Mouse (Mus musculus): Measurements from ENCODE around the gene Lrrtm3. TPM values are rescaled to one million over a fixed set of nuclear protein-coding genes. Genes with fewer than 3 reads are reported as not detected.

The Lrrtm3 gene
- total and polyA plus RNA-seq, 3 experiments, result not detected

- Histone ChIP-seq H3K4me2 (ENCODE audit: insufficient read depth, low read depth, poor library complexity, severe bottlenecking) (no peak overlapping the region), H3K27ac (ENCODE audit: insufficient read depth, low read depth) (no peak overlapping the region), H3K4me3 (replicated peaks in 1 of 3; ENCODE audit: low read depth in 2 of 3, low read length in 2 of 3, poor library complexity in 1 of 3) (no peak overlapping the region), H3K9me3 (replicated peaks; ENCODE audit: low read length) (peaks cover 57% of the 10 kb centered on the region), H3K4me1 (ENCODE audit: control insufficient read depth in 1 of 2, insufficient read depth in 2 of 2) (no peaks in the 10 kb centered on the region), H3K79me2 (replicated peaks; ENCODE audit: control insufficient read depth, extremely low read depth, insufficient read depth, poor library complexity, severe bottlenecking) (no peaks in the 10 kb centered on the region), H3K9ac (ENCODE audit: insufficient read depth, low read depth) (no peak overlapping the region), H3K36me3 (replicated peaks in 1 of 2; ENCODE audit: control insufficient read depth in 1 of 2, insufficient read depth in 1 of 2, low read length in 1 of 2) (no peaks in the 10 kb centered on the region), H3K27me3 (replicated peaks) (no peaks in the 10 kb centered on the region)
- TF ChIP-seq POLR2A (IDR thresholded peaks at IDR 0.05; ENCODE audit: low read depth, low read length), result no peak
- no peak for TF ChIP-seq SMC3 (IDR thresholded peaks at IDR 0.05; ENCODE audit: low read depth, low read length)
- TF ChIP-seq ELF1 (IDR thresholded peaks at IDR 0.05; ENCODE audit: low read depth, low read length), result no peak
- no peak for TF ChIP-seq KAT2A (IDR thresholded peaks at IDR 0.05; ENCODE audit: insufficient replicate concordance, low read length)
- TF ChIP-seq ZC3H11A (IDR thresholded peaks at IDR 0.05; ENCODE audit: low read depth, low read length), result no peak
- TF ChIP-seq CHD1 (IDR thresholded peaks at IDR 0.05; ENCODE audit: low read depth, low read length), result no peak
- dilution Hi-C loops (cut with MboI; ENCODE audit: extremely low pct_ligation_motif_present, extremely low pct_unique_long_range_greater_than_20kb, low sequenced_read_pairs), result no loop called here
- DNase-seq (ENCODE audit: extremely low read depth), result no peak
- in situ Hi-C loops (cut with MboI; ENCODE audit: low pct_ligation_motif_present, low pct_unique_long_range_greater_than_20kb, low sequenced_read_pairs), result no loop called here
These were observed 144.5 kb downstream of the Lrrtm3 start for GRCm38 (mm10) chr10:63945534-63945933.

- H3K4me1 ChIP-seq (ENCODE audit: control insufficient read depth in 1 of 2, insufficient read depth in 2 of 2), result no peaks in the 10 kb centered on the region
- no peak overlapping the region for H3K27ac ChIP-seq (ENCODE audit: insufficient read depth, low read depth)
- no peak overlapping the region for H3K4me3 ChIP-seq (replicated peaks in 1 of 3; ENCODE audit: low read depth in 2 of 3, low read length in 2 of 3, poor library complexity in 1 of 3)
- H3K4me2 ChIP-seq (ENCODE audit: insufficient read depth, low read depth, poor library complexity, severe bottlenecking), result no peak overlapping the region
- DNase-seq (ENCODE audit: extremely low read depth), result no peak
- no peaks in the 10 kb centered on the region for H3K27me3 ChIP-seq (replicated peaks)
- no peak for TF ChIP-seq ETS1 (conservative IDR thresholded peaks at IDR 0.05; ENCODE audit: low read depth, low read length)
- no peaks in the 10 kb centered on the region for H3K36me3 ChIP-seq (replicated peaks in 1 of 2; ENCODE audit: control insufficient read depth in 1 of 2, insufficient read depth in 1 of 2, low read length in 1 of 2)
- in situ Hi-C loops (cut with MboI; ENCODE audit: low pct_ligation_motif_present, low pct_unique_long_range_greater_than_20kb, low sequenced_read_pairs) (no loop called here), dilution Hi-C loops (cut with MboI; ENCODE audit: extremely low pct_ligation_motif_present, extremely low pct_unique_long_range_greater_than_20kb, low sequenced_read_pairs) (no loop called here)
- H3K9ac ChIP-seq (ENCODE audit: insufficient read depth, low read depth), result no peak overlapping the region
- no peaks in the 10 kb centered on the region for H3K79me2 ChIP-seq (replicated peaks; ENCODE audit: control insufficient read depth, extremely low read depth, insufficient read depth, poor library complexity, severe bottlenecking)
- peaks cover 32% of the 10 kb centered on the region for H3K9me3 ChIP-seq (replicated peaks; ENCODE audit: low read length)
These were observed 156.1 kb downstream of the Lrrtm3 start for GRCm38 (mm10) chr10:63933946-63934345.

GRCm38 (mm10) chr10:63927334-63927733 lies 162.7 kb downstream of the Lrrtm3 start, which contains the start of gene Gm10118:
Gm10118 (minus strand) TSS chr10:63927434.
- Histone ChIP-seq H3K27ac (ENCODE audit: insufficient read depth, low read depth) (no peak within 1 kb of the TSS), H3K4me1 (ENCODE audit: control insufficient read depth in 1 of 2, insufficient read depth in 2 of 2) (no peaks in the 10 kb centered on the region), H3K27me3 (replicated peaks) (no peaks in the 10 kb centered on the region), H3K4me2 (ENCODE audit: insufficient read depth, low read depth, poor library complexity, severe bottlenecking) (no peak within 1 kb of the TSS), H3K9me3 (replicated peaks; ENCODE audit: low read length) (peaks cover 39% of the 10 kb centered on the region), H3K4me3 (replicated peaks in 1 of 3; ENCODE audit: low read depth in 2 of 3, low read length in 2 of 3, poor library complexity in 1 of 3) (no peak within 1 kb of the TSS), H3K36me3 (replicated peaks in 1 of 2; ENCODE audit: control insufficient read depth in 1 of 2, insufficient read depth in 1 of 2, low read length in 1 of 2) (no peaks in the 10 kb centered on the region), H3K9ac (ENCODE audit: insufficient read depth, low read depth) (no peak within 1 kb of the TSS), H3K79me2 (replicated peaks; ENCODE audit: control insufficient read depth, extremely low read depth, insufficient read depth, poor library complexity, severe bottlenecking) (no peaks in the 10 kb centered on the region)
- dilution Hi-C loops (cut with MboI; ENCODE audit: extremely low pct_ligation_motif_present, extremely low pct_unique_long_range_greater_than_20kb, low sequenced_read_pairs) (no loop called here), in situ Hi-C loops (cut with MboI; ENCODE audit: low pct_ligation_motif_present, low pct_unique_long_range_greater_than_20kb, low sequenced_read_pairs) (no loop called here)
- TF ChIP-seq POLR2A (IDR thresholded peaks at IDR 0.05; ENCODE audit: low read depth, low read length), result no peak
- no peak for TF ChIP-seq CTCF (conservative IDR thresholded peaks at IDR 0.05 in 1 of 2, IDR thresholded peaks at IDR 0.05 in 1 of 2; ENCODE audit: low read depth in 2 of 2, low read length in 2 of 2)
- TF ChIP-seq USF1 (IDR thresholded peaks at IDR 0.05; ENCODE audit: low read depth, low read length), result no peak
- TF ChIP-seq ZMIZ1 (IDR thresholded peaks at IDR 0.05; ENCODE audit: low read depth, low read length), result no peak
- no peak for TF ChIP-seq KAT2A (IDR thresholded peaks at IDR 0.05; ENCODE audit: insufficient replicate concordance, low read length)
- no peak for TF ChIP-seq MYC (IDR thresholded peaks at IDR 0.05; ENCODE audit: low read depth, low read length)
- TF ChIP-seq NRF1 (IDR thresholded peaks at IDR 0.05; ENCODE audit: low read depth, low read length), result no peak
- no peak for TF ChIP-seq MAZ (IDR thresholded peaks at IDR 0.05; ENCODE audit: low read depth, low read length)
- TF ChIP-seq NELFE (IDR thresholded peaks at IDR 0.05; ENCODE audit: low read depth, low read length), result no peak
- TF ChIP-seq PAX5 (IDR thresholded peaks at IDR 0.05; ENCODE audit: low read length), result no peak
- no peak for TF ChIP-seq USF2 (conservative IDR thresholded peaks at IDR 0.05; ENCODE audit: low read depth, low read length)
- no peak for TF ChIP-seq EP300 (IDR thresholded peaks at IDR 0.05; ENCODE audit: low read length)
- no peak for TF ChIP-seq ZC3H11A (IDR thresholded peaks at IDR 0.05; ENCODE audit: low read depth, low read length)
- TF ChIP-seq UBTF (IDR thresholded peaks at IDR 0.05; ENCODE audit: low read depth, low read length), result no peak
- TF ChIP-seq MEF2A (IDR thresholded peaks at IDR 0.05; ENCODE audit: borderline replicate concordance, low read depth, low read length), result no peak
- TF ChIP-seq TCF12 (IDR thresholded peaks at IDR 0.05; ENCODE audit: low read depth, low read length), result no peak
- no peak for TF ChIP-seq JUN (IDR thresholded peaks at IDR 0.05; ENCODE audit: insufficient read depth, low read depth, low read length)
- no peak for DNase-seq (ENCODE audit: extremely low read depth)
